Mouse (Mus musculus) liver, postnatal 0 days (tissue): Measurements from ENCODE around the gene Kalrn.

Experiments
- CTCF ChIP-seq: sonication (generic); IDR thresholded peaks from 2 replicates; pipeline ENCODE4 v1.5.1; 2016; ENCODE audit warnings: antibody characterized with exemption, low read depth
- EP300 ChIP-seq: IDR thresholded peaks from 2 replicates; pipeline ENCODE4 v1.6.1; 2016; ENCODE audit warnings: antibody characterized with exemption, low read depth, mild to moderate bottlenecking

DNA sequence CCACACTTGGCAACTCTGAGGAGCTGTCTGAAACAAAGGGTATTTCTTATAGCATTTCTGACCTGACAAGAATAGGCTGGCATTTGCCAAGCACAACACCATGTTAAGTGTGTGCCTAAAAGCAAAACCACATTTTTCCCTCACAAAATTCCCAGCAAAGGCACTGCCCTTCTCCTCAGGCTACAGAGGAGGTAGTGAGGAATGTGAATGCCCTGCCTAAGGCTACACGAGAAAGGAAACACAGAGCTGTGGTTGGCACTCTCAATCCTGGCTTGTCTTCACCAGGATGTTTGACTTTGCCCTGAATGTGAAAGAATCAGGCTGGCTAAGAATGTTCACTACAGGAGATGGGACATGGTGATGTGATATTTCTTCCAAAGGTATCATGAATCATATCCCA, 249.8 kb downstream of the Kalrn start:
- no peak for TF ChIP-seq EP300
- no peak for TF ChIP-seq CTCF
